Mouse (Mus musculus) bone marrow macrophage, adult 2 months (primary cell): Measurements from ENCODE around the gene Rasal2.

Experiments used
- CTCF ChIP-seq: IDR thresholded peaks from 2 replicates; pipeline ENCODE4 v1.5.1; 2012; ENCODE audit warnings: low read depth, mild to moderate bottlenecking, low read length, moderate library complexity
- POLR2A ChIP-seq: IDR thresholded peaks from 2 replicates; pipeline ENCODE4 v1.6.1; 2012; ENCODE audit warnings: mild to moderate bottlenecking, low read depth, low read length, borderline replicate concordance

GRCm38 (mm10) chr1:157220910-157221309 is 191.5 kb downstream of the Rasal2 start:
- no peak for TF ChIP-seq CTCF
- no peak for TF ChIP-seq POLR2A
